Mouse (Mus musculus): Measurements from ENCODE around the gene Scamp5.

DNA sequence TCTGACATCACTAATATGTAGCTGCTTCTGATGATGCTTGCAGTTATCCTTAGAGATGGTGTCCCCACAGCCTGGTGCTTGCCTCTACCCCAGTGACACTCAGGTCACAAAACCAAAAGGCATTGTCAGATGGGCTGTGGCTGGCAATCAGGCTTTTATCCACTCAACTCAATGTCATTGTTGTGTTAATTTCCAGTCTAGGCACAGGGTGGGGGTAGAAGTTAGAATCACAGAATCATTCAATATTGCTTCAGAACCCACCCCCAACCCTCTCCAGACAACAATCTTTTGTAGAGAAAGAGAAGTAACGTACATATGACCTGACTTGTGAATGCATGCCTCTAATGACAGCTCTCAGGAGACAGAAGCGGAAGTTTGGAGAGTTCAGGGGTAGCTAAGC, 42.7 kb upstream of the Scamp5 start:
- TF ChIP-seq CTCF (IDR thresholded peaks at IDR 0.05; ENCODE audit: low read depth, low read length) = no peak
- TF ChIP-seq GATA1 (IDR thresholded peaks at IDR 0.05; ENCODE audit: borderline replicate concordance, low read length) = no peak
- TF ChIP-seq TAL1 (conservative IDR thresholded peaks at IDR 0.05; ENCODE audit: low read depth, low read length) = no peak
- TF ChIP-seq POLR2AphosphoS5 (IDR thresholded peaks at IDR 0.05; ENCODE audit: insufficient replicate concordance, low read depth, low read length) = no peak
- no peak for TF ChIP-seq GATA2 (IDR thresholded peaks at IDR 0.05; ENCODE audit: borderline replicate concordance, low read depth, low read length)

Measured in G1E (cell line).